Mouse (Mus musculus) liver, postnatal 0 days (tissue): Measurements from ENCODE around the gene Dph5.

Experiments
- CTCF ChIP-seq: sonication (generic); IDR thresholded peaks from 2 replicates; pipeline ENCODE4 v1.5.1; 2016; ENCODE audit warnings: antibody characterized with exemption, low read depth
- EP300 ChIP-seq: IDR thresholded peaks from 2 replicates; pipeline ENCODE4 v1.6.1; 2016; ENCODE audit warnings: antibody characterized with exemption, low read depth, mild to moderate bottlenecking

GRCm38 (mm10) chr3:115845032-115845618 is 42.5 kb upstream of the Dph5 start:
- TF ChIP-seq CTCF: no peak
- no peak for TF ChIP-seq EP300
